Mouse (Mus musculus) neural tube, embryonic 12.5 days (tissue): ENCODE data around the gene Slc30a2. TPM values are rescaled to one million over a fixed set of nuclear protein-coding genes. Genes with fewer than 3 reads are reported as not detected.

Experiments
- polyA plus RNA-seq: library from polyadenylated mRNA; unstranded; fragments of >200 nt; fragmentation: Nextera tagmentation; extraction: Ambion mirVana; gene quantifications from 2 replicates; pipeline ENCODE4 v1.2.1, GENCODE M21; 2016

The Slc30a2 gene
- polyA plus RNA-seq, 1 experiment from 2014 or later: not detected

Other genes starting within 250 kb of the Slc30a2 start
- gene Cd52, start 248.1 kb upstream of the Slc30a2 start, polyA plus RNA-seq: 5.7 and 7.2 TPM in 2 replicates
- 7.3 and 8.0 TPM in 2 replicates for gene Ubxn11, start 240.6 kb upstream of the Slc30a2 start, polyA plus RNA-seq
- 312 and 336 TPM in 2 replicates for gene Sh3bgrl3, start 214.4 kb upstream of the Slc30a2 start, polyA plus RNA-seq
- gene Cep85, start 156.1 kb upstream of the Slc30a2 start, polyA plus RNA-seq: 26.3 and 30.3 TPM in 2 replicates
- gene Gm7534, start 140.2 kb upstream of the Slc30a2 start, polyA plus RNA-seq: not detected in 2 replicates
- not detected in 2 replicates for gene Catsper4, start 115.8 kb upstream of the Slc30a2 start, polyA plus RNA-seq
- gene Cnksr1, start 104.8 kb upstream of the Slc30a2 start, polyA plus RNA-seq: 0.13 and 0.19 TPM in 2 replicates
- gene E130218I03Rik, start 99.5 kb upstream of the Slc30a2 start, polyA plus RNA-seq: 0.45 and 0.84 TPM in 2 replicates
- 18.6 and 18.9 TPM in 2 replicates for gene Zfp593, start 97.6 kb upstream of the Slc30a2 start, polyA plus RNA-seq
- gene Gm30191, start 96.2 kb upstream of the Slc30a2 start, polyA plus RNA-seq: 0.33 TPM in 1 of 2 replicates, not detected in the other
- gene Grrp1, start 89.1 kb upstream of the Slc30a2 start, polyA plus RNA-seq: 9.7 and 10.2 TPM in 2 replicates
- gene Pdik1l, start 55.3 kb upstream of the Slc30a2 start, polyA plus RNA-seq: 28.1 and 31.9 TPM in 2 replicates
- gene Trim63, start 28.1 kb upstream of the Slc30a2 start, polyA plus RNA-seq: 2.1 and 2.9 TPM in 2 replicates
- 0.40 and 0.53 TPM in 2 replicates for gene Extl1, start 40.7 kb downstream of the Slc30a2 start, polyA plus RNA-seq
- 8.1 and 8.5 TPM in 2 replicates for gene Pafah2, start 53.1 kb downstream of the Slc30a2 start, polyA plus RNA-seq
- gene Stmn1, start 125.1 kb downstream of the Slc30a2 start, polyA plus RNA-seq: 4,894 and 4,994 TPM in 2 replicates
- 7.4 and 8.9 TPM in 2 replicates for gene Paqr7, start 153.5 kb downstream of the Slc30a2 start, polyA plus RNA-seq
- 8.1 and 8.9 TPM in 2 replicates for gene Aunip, start 167.8 kb downstream of the Slc30a2 start, polyA plus RNA-seq
- 135 and 138 TPM in 2 replicates for gene Mtfr1l, start 192.2 kb downstream of the Slc30a2 start, polyA plus RNA-seq
- gene Selenon, start 209.0 kb downstream of the Slc30a2 start, polyA plus RNA-seq: 47.5 and 53.0 TPM in 2 replicates